In genomic region chr1:75223532-75223931, GRCm38 (mm10) we compare ENCODE assay signal across 37 mouse cellular contexts. TPM values are rescaled to one million over a fixed set of nuclear protein-coding genes. Genes with fewer than 3 reads are reported as not detected.
DNase-seq lines count a peak whose midpoint lies in the region; ATAC-seq and TF ChIP-seq lines count a peak whose summit lies in the region.
"Had no signal": no experiment of that assay in that cellular context is flagged by ENCODE, and none has a peak within 500 bp of the region (broad histone marks: within the 10 kb centered on the region; RNA-seq: fewer than 3 reads in every experiment).

No protein-coding gene starts in this region.

- no peak for TF ChIP-seq CTCF in MEL (IDR thresholded peaks at IDR 0.05 in 2 of 3, conservative IDR thresholded peaks at IDR 0.05 in 1 of 3; ENCODE audit: control insufficient read depth in 1 of 3, insufficient read depth in 1 of 3, low read depth in 2 of 3, low read length in 3 of 3, poor library complexity in 1 of 3, severe bottlenecking in 1 of 3)

- peak in 1 of 2 experiments; percentile 24; a peak in 1 of 4 replicates for TF ChIP-seq EP300 in MEL (IDR thresholded peaks at IDR 0.05; ENCODE audit: low read depth in 1 of 2, low read length in 2 of 2)

- TF ChIP-seq POLR2A in MEL (IDR thresholded peaks at IDR 0.05; ENCODE audit: control insufficient read depth in 1 of 2, insufficient read depth in 1 of 2, low read depth in 1 of 2, low read length in 2 of 2, poor library complexity in 1 of 2), result peak in 1 of 2 experiments; percentile 33; a peak in 1 of 4 replicates

- peaks cover 6% of the 10 kb centered on the region for H3K79me2 ChIP-seq in MEL (ENCODE audit: control insufficient read depth, insufficient read depth, low read length, poor library complexity)

- H3K27me3 ChIP-seq in MEL (ENCODE audit: control insufficient read depth in 1 of 2, insufficient read depth in 2 of 2, low read length in 2 of 2), result no peaks in the 10 kb centered on the region

- TF ChIP-seq RAD21 in MEL (IDR thresholded peaks at IDR 0.05; ENCODE audit: low read depth, low read length), result no peak

- H3K36me3 ChIP-seq in MEL (ENCODE audit: control insufficient read depth in 1 of 2, insufficient read depth in 2 of 2, low read length in 2 of 2), result peaks cover 0 to 48% of the 10 kb centered on the region in 2 experiments; a peak in 2 of 4 replicates
- H3K36me3 ChIP-seq: embryonic facial prominence, embryonic 15.5 days; G1E; heart, embryonic 13.5 days; liver, embryonic 13.5 days; midbrain, embryonic 10.5 days had no signal

- DNase-seq in thymus, postnatal 14 days, result peak; percentile 48
- DNase-seq in thymus, postnatal 0 days (ENCODE audit: low spot score), result no peak
- peak; percentile 72 for DNase-seq in MEL (ENCODE audit: low read depth, low spot score)
- DNase-seq in heart, adult 18-20 months, result no peak
- no peak for DNase-seq in gastrocnemius, adult 8-10 months (ENCODE audit: low spot score in 2 of 2)
- no peak for DNase-seq in urinary bladder, postnatal 36 days (ENCODE audit: low spot score in 2 of 2)
- DNase-seq: adrenal gland, postnatal 10 days; cerebellum, adult 2 months; cerebellum, postnatal 25 days; embryo, embryonic 11 days; gastrocnemius, adult 2 months; heart, adult 2 months; kidney, adult 2 months; layer of hippocampus, adult 9-11 months; liver, embryonic 13.5 days; lung, adult 2 months had no signal

- peak overlapping the region; percentile 35 to 66 for H3K4me3 ChIP-seq in MEL (ENCODE audit: control insufficient read depth in 1 of 2, insufficient read depth in 1 of 2, low read depth in 2 of 2, low read length in 2 of 2)
- H3K4me3 ChIP-seq: embryonic facial prominence, embryonic 15.5 days; gastrocnemius, adult 2 months; heart, adult 2 months; heart, embryonic 13.5 days; left cerebral cortex, adult 2 months; liver, embryonic 13.5 days; midbrain, embryonic 10.5 days; myocyte had no signal

- peak; percentile 45 for ATAC-seq in megakaryocyte progenitor cell, adult 5-6 weeks (replicated peaks; ENCODE audit: poor library complexity)
- ATAC-seq: forebrain, embryonic 14.5 days; midbrain, embryonic 16.5 days had no signal

- no peaks in the 10 kb centered on the region for H3K9me3 ChIP-seq in MEL (replicated peaks; ENCODE audit: insufficient read depth, low read length)
- H3K9me3 ChIP-seq: embryonic facial prominence, embryonic 15.5 days; G1E; heart, embryonic 13.5 days; liver, embryonic 13.5 days; midbrain, embryonic 10.5 days had no signal

- H3K4me1 ChIP-seq in MEL (ENCODE audit: control insufficient read depth in 1 of 2, insufficient read depth in 2 of 2, low read length in 2 of 2), result peaks cover 38 to 52% of the 10 kb centered on the region in 2 experiments

- peak overlapping the region; percentile 51 for H3K9ac ChIP-seq in MEL (ENCODE audit: control insufficient read depth, low read depth, low read length, poor library complexity, severe bottlenecking)
- H3K9ac ChIP-seq: embryonic facial prominence, embryonic 15.5 days; heart, embryonic 13.5 days; hindbrain, embryonic 14.5 days; liver, embryonic 13.5 days had no signal

- peak overlapping the region; percentile 70 for H3K27ac ChIP-seq in MEL (ENCODE audit: control insufficient read depth, low read depth, low read length)
- H3K27ac ChIP-seq: embryonic facial prominence, embryonic 15.5 days; gastrocnemius, adult 2 months; heart, adult 2 months; heart, embryonic 13.5 days; hindbrain, embryonic 14.5 days; kidney, postnatal 0 days; left cerebral cortex, adult 2 months; liver, embryonic 13.5 days; midbrain, embryonic 10.5 days; stomach, postnatal 0 days had no signal

TF ChIP-seq in MEL, 35 proteins besides CTCF, POLR2A, EP300 and RAD21:
- TF ChIP-seq TAL1 (IDR thresholded peaks at IDR 0.05; ENCODE audit: low read length) (no peak), MEF2A (IDR thresholded peaks at IDR 0.05; ENCODE audit: extremely low read depth, insufficient replicate concordance, low read depth, low read length, poor library complexity, severe bottlenecking) (no peak), POLR2AphosphoS2 (IDR thresholded peaks at IDR 0.05; ENCODE audit: low read length) (no peak), NELFE (IDR thresholded peaks at IDR 0.05; ENCODE audit: low read depth, low read length) (no peak), JUND (IDR thresholded peaks at IDR 0.05; ENCODE audit: low read depth, low read length) (no peak), ETS1 (IDR thresholded peaks at IDR 0.05; ENCODE audit: low read depth, low read length) (0 out of 2 replicates have a peak, but pooled peaks have one; percentile 11), MAFK (IDR thresholded peaks at IDR 0.05; ENCODE audit: borderline replicate concordance, low read depth, low read length) (no peak), RCOR1 (IDR thresholded peaks at IDR 0.05; ENCODE audit: low read depth, low read length) (peak; percentile 43; the same call in 1 of the 2 replicates), MXI1 (IDR thresholded peaks at IDR 0.05; ENCODE audit: low read depth, low read length) (no peak), MYB (IDR thresholded peaks at IDR 0.05; ENCODE audit: low read depth, low read length) (no peak), GATA1 (IDR thresholded peaks at IDR 0.05; ENCODE audit: low read depth, low read length) (no peak), GABPA (IDR thresholded peaks at IDR 0.05; ENCODE audit: low read depth, low read length) (no peak), UBTF (IDR thresholded peaks at IDR 0.05; ENCODE audit: borderline replicate concordance, insufficient read depth, low read depth, low read length) (no peak), SMC3 (IDR thresholded peaks at IDR 0.05; ENCODE audit: low read depth, low read length) (no peak), NRF1 (IDR thresholded peaks at IDR 0.05; ENCODE audit: insufficient read depth, low read depth, low read length, poor library complexity, severe bottlenecking) (no peak), TCF12 (IDR thresholded peaks at IDR 0.05; ENCODE audit: low read depth, low read length) (no peak), MAX (IDR thresholded peaks at IDR 0.05; ENCODE audit: low read length) (no peak; the same call in 1 of the 2 replicates)
TF ChIP-seq in MEL: peak in this region for 2.

RNA-seq across cellular contexts. Expression of gene Tuba4a, which starts 3.9 kb away (rescaled TPM):
- 170 and 193 TPM in 2 replicates for polyA plus RNA-seq in thymus, postnatal 0 days (2015; fragmentation: Nextera tagmentation; extraction: Ambion mirVana)
- total RNA-seq in MEL (2012; rRNA removed), result 385 and 396 TPM in 2 replicates
- 100 to 1,000 TPM in 1 of 2 experiments, not detected in 1; 439 TPM for polyA plus RNA-seq in MEL (2012; ENCODE audit: insufficient read depth in 1 of 2, insufficient read length in 2 of 2, low read depth in 1 of 2, low replicate concordance in 2 of 2, missing spikeins in 1 of 2)
- 777 and 847 TPM in 2 replicates for total RNA-seq in megakaryocyte progenitor cell, adult 5-6 weeks (2015)
- 369 and 385 TPM in 2 replicates for total RNA-seq in megakaryocyte progenitor cell, adult 5-6 weeks (2017)
- 1,000 to 10,000 TPM in 1 of 2 experiments, 100 to 1,000 TPM in 1; 973 to 1,125 TPM for total RNA-seq in heart, adult 18-20 months (2021)
- total RNA-seq in gastrocnemius, adult 8-10 months (2022), result 1,000 to 10,000 TPM; 1,243 to 1,380 (median 1,348) TPM

RNA-seq across cellular contexts. Expression of gene A630095N17Rik, which starts 8.4 kb away (rescaled TPM):
- polyA plus RNA-seq in thymus, postnatal 0 days (2015; fragmentation: Nextera tagmentation; extraction: Ambion mirVana), result 0.78 and 0.96 TPM in 2 replicates
- total RNA-seq in MEL (2012; rRNA removed), result 0.46 and 0.58 TPM in 2 replicates
- polyA plus RNA-seq in MEL (2012; ENCODE audit: insufficient read depth in 1 of 2, insufficient read length in 2 of 2, low read depth in 1 of 2, low replicate concordance in 2 of 2, missing spikeins in 1 of 2), result under 1 TPM in 1 of 2 experiments, not detected in 1; 0.82 TPM
- total RNA-seq in megakaryocyte progenitor cell, adult 5-6 weeks (2015), result 0.56 and 1.2 TPM in 2 replicates
- 1.2 TPM in 1 of 2 replicates, not detected in the other for total RNA-seq in megakaryocyte progenitor cell, adult 5-6 weeks (2017)
- not detected for total RNA-seq in heart, adult 18-20 months (2021)
- not detected for total RNA-seq in gastrocnemius, adult 8-10 months (2022)
- total RNA-seq: adrenal gland, postnatal 10 days; G1E; gastrocnemius, adult 2 months; heart, adult 2 months; heart, postnatal 25 days; left cerebral cortex, adult 2 months; left cerebral cortex, postnatal 36 days had no signal
- polyA plus RNA-seq: C2C12; cerebellum, adult 2 months; embryonic facial prominence, embryonic 15.5 days; forebrain, embryonic 14.5 days; frontal cortex, adult 2 months; G1E; heart, adult 2 months; heart, embryonic 13.5 days; hindbrain, embryonic 14.5 days; inflammation-experienced regulatory T-cells, adult 6 months; kidney, adult 2 months; large intestine, adult 2 months; limb, embryonic 14.5 days; liver, embryonic 13.5 days; lung, adult 2 months; midbrain, embryonic 10.5 days; midbrain, embryonic 16.5 days; neural tube, embryonic 14.5 days; small intestine, adult 2 months had no signal

RNA-seq across cellular contexts. Expression of gene Dnajb2, which starts 12.7 kb away (rescaled TPM):
- polyA plus RNA-seq in thymus, postnatal 0 days (2015; fragmentation: Nextera tagmentation; extraction: Ambion mirVana), result 14.2 and 14.7 TPM in 2 replicates
- total RNA-seq in MEL (2012; rRNA removed), result 10.3 and 12.9 TPM in 2 replicates
- polyA plus RNA-seq in MEL (2012; ENCODE audit: insufficient read depth in 1 of 2, insufficient read length in 2 of 2, low read depth in 1 of 2, low replicate concordance in 2 of 2, missing spikeins in 1 of 2), result 10 to 100 TPM in 1 of 2 experiments, not detected in 1; 18.9 TPM
- total RNA-seq in megakaryocyte progenitor cell, adult 5-6 weeks (2015), result 1.3 and 1.8 TPM in 2 replicates
- total RNA-seq in megakaryocyte progenitor cell, adult 5-6 weeks (2017), result 1.9 and 6.4 TPM in 2 replicates
- 100 to 1,000 TPM; 123 to 127 TPM for total RNA-seq in heart, adult 18-20 months (2021)
- 10 to 100 TPM; 84.3 to 97.1 (median 85.1) TPM for total RNA-seq in gastrocnemius, adult 8-10 months (2022)

RNA-seq across cellular contexts. Expression of gene Stk16, which starts 12.9 kb away (rescaled TPM):
- polyA plus RNA-seq in thymus, postnatal 0 days (2015; fragmentation: Nextera tagmentation; extraction: Ambion mirVana), result 114 and 120 TPM in 2 replicates
- 83.2 and 110 TPM in 2 replicates for total RNA-seq in MEL (2012; rRNA removed)
- 100 to 1,000 TPM in 1 of 2 experiments, not detected in 1; 154 TPM for polyA plus RNA-seq in MEL (2012; ENCODE audit: insufficient read depth in 1 of 2, insufficient read length in 2 of 2, low read depth in 1 of 2, low replicate concordance in 2 of 2, missing spikeins in 1 of 2)
- total RNA-seq in megakaryocyte progenitor cell, adult 5-6 weeks (2015), result 208 and 214 TPM in 2 replicates
- total RNA-seq in megakaryocyte progenitor cell, adult 5-6 weeks (2017), result 135 and 187 TPM in 2 replicates
- 10 to 100 TPM; 35.8 to 36.5 TPM for total RNA-seq in heart, adult 18-20 months (2021)
- total RNA-seq in gastrocnemius, adult 8-10 months (2022), result 10 to 100 TPM; 15.2 to 20.5 (median 19.6) TPM

RNA-seq across cellular contexts. Expression of gene Glb1l, which starts 12.9 kb away (rescaled TPM):
- 10.9 and 11.3 TPM in 2 replicates for polyA plus RNA-seq in thymus, postnatal 0 days (2015; fragmentation: Nextera tagmentation; extraction: Ambion mirVana)
- 4.0 and 7.6 TPM in 2 replicates for total RNA-seq in MEL (2012; rRNA removed)
- 10 to 100 TPM in 1 of 2 experiments, not detected in 1; 13.0 TPM for polyA plus RNA-seq in MEL (2012; ENCODE audit: insufficient read depth in 1 of 2, insufficient read length in 2 of 2, low read depth in 1 of 2, low replicate concordance in 2 of 2, missing spikeins in 1 of 2)
- total RNA-seq in megakaryocyte progenitor cell, adult 5-6 weeks (2015), result 24.2 and 31.9 TPM in 2 replicates
- total RNA-seq in megakaryocyte progenitor cell, adult 5-6 weeks (2017), result 12.3 and 13.7 TPM in 2 replicates
- total RNA-seq in heart, adult 18-20 months (2021), result 1 to 10 TPM; 2.0 to 2.5 TPM
- 1 to 10 TPM in 2 of 4 experiments, under 1 TPM in 2; 0.73 to 2.3 (median 1.3) TPM for total RNA-seq in gastrocnemius, adult 8-10 months (2022)

Comparison
In these comparisons a context has a peak if more than half of its experiments do, and no peak if none do; other contexts are left out.
1. DNase-seq: peak in thymus, postnatal 14 days (single experiment) and MEL (single experiment); none in thymus, postnatal 0 days (single experiment), heart, adult 18-20 months (0 of 2), gastrocnemius, adult 8-10 months (0 of 2) and urinary bladder, postnatal 36 days (0 of 2).